Mouse (Mus musculus) forebrain, embryonic 16.5 days (tissue): ENCODE measurements around the gene Tmem220. TPM values are rescaled to one million over a fixed set of nuclear protein-coding genes. Genes with fewer than 3 reads are reported as not detected.

Experiments
- ATAC-seq: fragments of 200-750 bp; cut with Nextera tagmentation; 2 replicates; pipeline ENCODE4 v1.8.0; 2017; ENCODE audit warnings: mild to moderate bottlenecking, moderate library complexity
- H3K27ac ChIP-seq: fragments of 300-500 bp; sonication (generic); 2 replicates; pipeline ENCODE4 v1.5.1; 2014; ENCODE audit warnings: low read length, control low read depth
- H3K27me3 ChIP-seq: fragments of 300-500 bp; sonication (generic); replicated peaks from 2 replicates; pipeline ENCODE4 v1.6.1; 2014; ENCODE audit warnings: low read length; ENCODE audit not compliant: control insufficient read depth, insufficient read depth
- H3K36me3 ChIP-seq: fragments of 300-500 bp; sonication (generic); 2 replicates; pipeline ENCODE4 v1.6.1; 2014; ENCODE audit not compliant: control insufficient read depth, insufficient read depth
- H3K4me1 ChIP-seq: fragments of 300-500 bp; sonication (generic); replicated peaks from 2 replicates; pipeline ENCODE4 v1.6.1; 2014; ENCODE audit warnings: low read length; ENCODE audit not compliant: control insufficient read depth, insufficient read depth
- H3K4me2 ChIP-seq: fragments of 300-500 bp; sonication (generic); 2 replicates; pipeline ENCODE4 v1.6.1; 2014; ENCODE audit warnings: mild to moderate bottlenecking, low read length, control low read depth
- H3K4me3 ChIP-seq: fragments of 300-500 bp; sonication (generic); replicated peaks from 2 replicates; pipeline ENCODE4 v1.5.1; 2014; ENCODE audit warnings: mild to moderate bottlenecking, low read length, control low read depth
- H3K9ac ChIP-seq: fragments of 300-500 bp; sonication (generic); replicated peaks from 2 replicates; pipeline ENCODE4 v1.6.1; 2014; ENCODE audit warnings: low read depth, low read length, control low read depth
- H3K9me3 ChIP-seq: fragments of 300-500 bp; sonication (generic); 2 replicates; pipeline ENCODE4 v1.6.1; 2016; ENCODE audit warnings: low read length; ENCODE audit not compliant: control insufficient read depth
- WGBS: fragments of 180-500 bp; shearing (Covaris S2); extraction: QIAGEN DNeasy Blood & Tissue Kit; methylation state at CpG from one replicate; pipeline ENCODE4 v1.1.7; 2014; 5-methylcytosine and 5-hydroxymethylcytosine counted together
- polyA plus RNA-seq: library from polyadenylated mRNA; unstranded; fragments of >200 nt; fragmentation: Nextera tagmentation; extraction: Ambion mirVana; gene quantifications from 2 replicates; pipeline ENCODE4 v1.2.1, GENCODE M21; 2015

The Tmem220 gene
- polyA plus RNA-seq, 1 experiment from 2014 or later, result 0.43 TPM

GRCm38 (mm10) chr11:67031603-67031915 lies 6.6 kb downstream of the Tmem220 start:
- Histone ChIP-seq H3K4me2 (no peak overlapping the region), H3K4me3 (no peak overlapping the region), H3K36me3 (no peaks in the 10 kb centered on the region), H3K9me3 (no peaks in the 10 kb centered on the region), H3K27me3 (no peaks in the 10 kb centered on the region), H3K27ac (no peak overlapping the region), H3K9ac (no peak overlapping the region), H3K4me1 (no peaks in the 10 kb centered on the region)
- ATAC-seq, result no peak
- WGBS, result 72% methylated on average over 2 of the region's 2 CpGs

- Histone ChIP-seq H3K27me3 (no peaks in the 10 kb centered on the region), H3K36me3 (peaks cover 5% of the 10 kb centered on the region), H3K9ac (no peak overlapping the region), H3K4me3 (no peak overlapping the region), H3K9me3 (no peaks in the 10 kb centered on the region), H3K4me2 (no peak overlapping the region), H3K27ac (no peak overlapping the region), H3K4me1 (no peaks in the 10 kb centered on the region)
- WGBS, result 82% methylated on average over 4 of the region's 4 CpGs
- ATAC-seq, result no peak
These were observed 10.0 kb downstream of the Tmem220 start for GRCm38 (mm10) chr11:67034775-67035485.

- 95% methylated on average over 6 of the region's 6 CpGs for WGBS
- no peak for ATAC-seq
These were observed 11.3 kb downstream of the Tmem220 start for GRCm38 (mm10) chr11:67036229-67036628.

GRCm38 (mm10) chr11:67036892-67037291 lies 11.9 kb downstream of the Tmem220 start:
- Histone ChIP-seq H3K4me3 (no peak overlapping the region), H3K4me2 (no peak overlapping the region), H3K4me1 (no peaks in the 10 kb centered on the region), H3K9ac (no peak overlapping the region), H3K36me3 (peaks cover 16% of the 10 kb centered on the region), H3K27ac (no peak overlapping the region), H3K9me3 (no peaks in the 10 kb centered on the region), H3K27me3 (no peaks in the 10 kb centered on the region)
- no peak for ATAC-seq
- WGBS, result 97% methylated on average over 9 of the region's 9 CpGs

More at GRCm38 (mm10) chr11:67036229-67036628, 11.3 kb downstream of the Tmem220 start:
- Histone ChIP-seq H3K9me3 (no peaks in the 10 kb centered on the region), H3K4me1 (no peaks in the 10 kb centered on the region), H3K4me2 (no peak overlapping the region), H3K36me3 (peaks cover 16% of the 10 kb centered on the region), H3K9ac (no peak overlapping the region), H3K4me3 (no peak overlapping the region), H3K27me3 (no peaks in the 10 kb centered on the region), H3K27ac (no peak overlapping the region)

- Histone ChIP-seq H3K36me3 (peaks cover 16% of the 10 kb centered on the region), H3K9ac (no peak overlapping the region), H3K4me3 (no peak overlapping the region), H3K4me2 (no peak overlapping the region), H3K4me1 (no peaks in the 10 kb centered on the region), H3K9me3 (no peaks in the 10 kb centered on the region), H3K27ac (no peak overlapping the region), H3K27me3 (no peaks in the 10 kb centered on the region)
- 95% methylated on average over 3 of the region's 3 CpGs for WGBS
- ATAC-seq, result no peak
These were observed 14.8 kb downstream of the Tmem220 start for GRCm38 (mm10) chr11:67039799-67040198.

- H3K9me3 ChIP-seq, result no peaks in the 10 kb centered on the region
- 96% methylated on average over 6 of the region's 6 CpGs for WGBS
- no peak overlapping the region for H3K27ac ChIP-seq
These were observed 15.5 kb downstream of the Tmem220 start for GRCm38 (mm10) chr11:67040483-67040882.

GRCm38 (mm10) chr11:67043007-67043406 lies 18.1 kb downstream of the Tmem220 start:
- no peak for ATAC-seq
- Histone ChIP-seq H3K9ac (no peak overlapping the region), H3K4me3 (no peak overlapping the region), H3K4me1 (no peaks in the 10 kb centered on the region), H3K27me3 (no peaks in the 10 kb centered on the region), H3K9me3 (no peaks in the 10 kb centered on the region), H3K36me3 (peaks cover 15% of the 10 kb centered on the region), H3K27ac (no peak overlapping the region), H3K4me2 (no peak overlapping the region)
- 34% methylated on average over 8 of the region's 8 CpGs for WGBS

More at GRCm38 (mm10) chr11:67040483-67040882, 15.5 kb downstream of the Tmem220 start:
- no peak overlapping the region for H3K4me3 ChIP-seq
- H3K9ac ChIP-seq, result no peak overlapping the region
- peaks cover 16% of the 10 kb centered on the region for H3K36me3 ChIP-seq
- no peaks in the 10 kb centered on the region for H3K27me3 ChIP-seq
- H3K4me1 ChIP-seq, result no peaks in the 10 kb centered on the region
- no peak for ATAC-seq
- no peak overlapping the region for H3K4me2 ChIP-seq

GRCm38 (mm10) chr11:67044959-67045358 lies 20.0 kb downstream of the Tmem220 start:
- no peaks in the 10 kb centered on the region for H3K9me3 ChIP-seq
- H3K27ac ChIP-seq, result no peak overlapping the region
- ATAC-seq, result no peak
- H3K27me3 ChIP-seq, result no peaks in the 10 kb centered on the region
- no peak overlapping the region for H3K4me2 ChIP-seq
- no peak overlapping the region for H3K9ac ChIP-seq
- peaks cover 11% of the 10 kb centered on the region for H3K36me3 ChIP-seq
- H3K4me1 ChIP-seq, result no peaks in the 10 kb centered on the region
- no peak overlapping the region for H3K4me3 ChIP-seq
- WGBS, result 95% methylated on average over 6 of the region's 6 CpGs

- no peak overlapping the region for H3K4me3 ChIP-seq
- ATAC-seq, result no peak
- no peak overlapping the region for H3K27ac ChIP-seq
- 97% methylated on average over 5 of the region's 5 CpGs for WGBS
- peaks cover 5% of the 10 kb centered on the region for H3K4me1 ChIP-seq
- no peaks in the 10 kb centered on the region for H3K9me3 ChIP-seq
- no peaks in the 10 kb centered on the region for H3K27me3 ChIP-seq
- no peaks in the 10 kb centered on the region for H3K36me3 ChIP-seq
- no peak overlapping the region for H3K4me2 ChIP-seq
- no peak overlapping the region for H3K9ac ChIP-seq
These were observed 22.2 kb downstream of the Tmem220 start for GRCm38 (mm10) chr11:67047199-67047598.

- no peaks in the 10 kb centered on the region for H3K9me3 ChIP-seq
- no peak overlapping the region for H3K9ac ChIP-seq
- H3K4me2 ChIP-seq, result no peak overlapping the region
- H3K36me3 ChIP-seq, result no peaks in the 10 kb centered on the region
- WGBS, result 90% methylated on average over 8 of the region's 8 CpGs
- H3K27ac ChIP-seq, result no peak overlapping the region
- ATAC-seq, result no peak
- peaks cover 11% of the 10 kb centered on the region for H3K4me1 ChIP-seq
- H3K27me3 ChIP-seq, result no peaks in the 10 kb centered on the region
- H3K4me3 ChIP-seq, result no peak overlapping the region
These were observed 23.5 kb downstream of the Tmem220 start for GRCm38 (mm10) chr11:67048496-67048895.
